Mouse (Mus musculus) spleen, postnatal 0 days (tissue): Measurements from ENCODE around the gene Crtc1. TPM values are rescaled to one million over a fixed set of nuclear protein-coding genes. Genes with fewer than 3 reads are reported as not detected.

Experiments
- polyA plus RNA-seq: library from polyadenylated mRNA; unstranded; fragments of >200 nt; fragmentation: Nextera tagmentation; extraction: Ambion mirVana; gene quantifications from 2 replicates; pipeline ENCODE4 v1.2.1, GENCODE M21; 2015

The Crtc1 gene
- 4.9 and 5.2 TPM in 2 replicates for polyA plus RNA-seq

GRCm38 (mm10) chr8:70439055-70439847 lies at the start of gene Crtc1:
Crtc1 (minus strand) TSS chr8:70439579.

GRCm38 (mm10) chr8:70486941-70487520 lies 47.7 kb upstream of the Crtc1 start, which contains the start of gene Tmem59l:
Tmem59l (minus strand) TSS chr8:70487358.

GRCm38 (mm10) chr8:70476333-70477268 lies 37.2 kb upstream of the Crtc1 start, which contains the start of gene Klhl26:
Klhl26 (minus strand) TSS chr8:70476968.

GRCm38 (mm10) chr8:70373397-70374317 lies 65.7 kb downstream of the Crtc1 start, which contains the start of gene Comp:
Comp (plus strand) TSS chr8:70373558.

GRCm38 (mm10) chr8:70353194-70353817 lies 86.1 kb downstream of the Crtc1 start, which contains the start of gene Upf1:
Upf1 (minus strand) TSS chr8:70353278.

Other genes with a start within 250 kb of the Crtc1 start
- 5.4 TPM in 2 replicates for gene Slc25a42, start 227.3 kb downstream of the Crtc1 start, polyA plus RNA-seq
- 18.2 and 18.8 TPM in 2 replicates for gene Sugp2, start 205.4 kb downstream of the Crtc1 start, polyA plus RNA-seq
- gene Armc6, start 205.1 kb downstream of the Crtc1 start, polyA plus RNA-seq, result 12.2 and 13.3 TPM in 2 replicates
- 12.8 and 17.0 TPM in 2 replicates for gene Homer3, start 156.8 kb downstream of the Crtc1 start, polyA plus RNA-seq
- gene Ddx49, start 137.1 kb downstream of the Crtc1 start, polyA plus RNA-seq, result 27.7 and 29.9 TPM in 2 replicates
- 164 and 185 TPM in 2 replicates for gene Cope, start 137.1 kb downstream of the Crtc1 start, polyA plus RNA-seq
- gene Cers1, start 123.8 kb downstream of the Crtc1 start, polyA plus RNA-seq, result 0.46 and 0.73 TPM in 2 replicates
- gene Gdf1, start 109.8 kb downstream of the Crtc1 start, polyA plus RNA-seq, result 0.16 and 0.34 TPM in 2 replicates
- gene Upf1, start 86.3 kb downstream of the Crtc1 start, polyA plus RNA-seq, result 12.9 and 13.1 TPM in 2 replicates
- gene Comp, start 66.0 kb downstream of the Crtc1 start, polyA plus RNA-seq, result 0.28 and 0.38 TPM in 2 replicates
- gene Klhl26, start 37.4 kb upstream of the Crtc1 start, polyA plus RNA-seq, result 6.0 and 7.3 TPM in 2 replicates
- gene Tmem59l, start 47.8 kb upstream of the Crtc1 start, polyA plus RNA-seq, result not detected in 2 replicates
- gene Crlf1, start 53.6 kb upstream of the Crtc1 start, polyA plus RNA-seq, result 2.3 and 2.4 TPM in 2 replicates
- gene Rex1bd, start 67.2 kb upstream of the Crtc1 start, polyA plus RNA-seq, result 90.9 and 97.6 TPM in 2 replicates
- gene Uba52, start 71.2 kb upstream of the Crtc1 start, polyA plus RNA-seq, result 940 and 995 TPM in 2 replicates
- gene Fkbp8, start 88.1 kb upstream of the Crtc1 start, polyA plus RNA-seq, result 177 and 190 TPM in 2 replicates
- 46.7 and 49.2 TPM in 2 replicates for gene Kxd1, start 88.4 kb upstream of the Crtc1 start, polyA plus RNA-seq
- gene Ell, start 99.9 kb upstream of the Crtc1 start, polyA plus RNA-seq, result 9.3 and 10.1 TPM in 2 replicates
- 50.4 and 57.8 TPM in 2 replicates for gene Isyna1, start 154.8 kb upstream of the Crtc1 start, polyA plus RNA-seq
- gene Ssbp4, start 169.3 kb upstream of the Crtc1 start, polyA plus RNA-seq, result 80.1 and 80.6 TPM in 2 replicates
- gene Lrrc25, start 176.6 kb upstream of the Crtc1 start, polyA plus RNA-seq, result 10.7 and 14.6 TPM in 2 replicates
- 0.79 and 0.93 TPM in 2 replicates for gene Gdf15, start 192.9 kb upstream of the Crtc1 start, polyA plus RNA-seq
- 13.5 and 15.4 TPM in 2 replicates for gene Pgpep1, start 220.8 kb upstream of the Crtc1 start, polyA plus RNA-seq
- 209 and 217 TPM in 2 replicates for gene Lsm4, start 233.7 kb upstream of the Crtc1 start, polyA plus RNA-seq